Mouse (Mus musculus) MEL (cell line): ENCODE results near the gene Vsig1.

ENCODE experiments used
- CHD1 ChIP-seq: IDR thresholded peaks from 2 replicates; pipeline ENCODE4 v1.6.1; 2012; ENCODE audit warnings: low read depth, mild to moderate bottlenecking, inconsistent platforms, low read length, improper control_type of control experiment
- NRF1 ChIP-seq: IDR thresholded peaks from 2 replicates; pipeline ENCODE4 v1.6.1; 2014; ENCODE audit warnings: low read depth, mild to moderate bottlenecking, inconsistent platforms, low read length, improper control_type of control experiment, moderate library complexity; ENCODE audit not compliant: poor library complexity, insufficient read depth, severe bottlenecking
- POLR2A ChIP-seq, 2 experiments: IDR thresholded peaks; 2 replicates each; pipeline ENCODE4 v1.6.1; 2011 to 2012; ENCODE audit warnings: low read length in 2 of 2, mild to moderate bottlenecking in 2 of 2, control low read depth in 1 of 2, improper control_type of control experiment in 1 of 2, low read depth in 1 of 2, moderate library complexity in 1 of 2; ENCODE audit not compliant: control insufficient read depth in 1 of 2, insufficient read depth in 1 of 2, poor library complexity in 1 of 2
- USF1 ChIP-seq: IDR thresholded peaks from 2 replicates; pipeline ENCODE4 v1.6.1; 2014; ENCODE audit warnings: low read depth, mild to moderate bottlenecking, inconsistent platforms, low read length, improper control_type of control experiment, moderate library complexity
- ZMIZ1 ChIP-seq: IDR thresholded peaks from 2 replicates; pipeline ENCODE4 v1.6.1; 2012; ENCODE audit warnings: low read depth, mild to moderate bottlenecking, inconsistent platforms, low read length, improper control_type of control experiment, moderate library complexity

DNA sequence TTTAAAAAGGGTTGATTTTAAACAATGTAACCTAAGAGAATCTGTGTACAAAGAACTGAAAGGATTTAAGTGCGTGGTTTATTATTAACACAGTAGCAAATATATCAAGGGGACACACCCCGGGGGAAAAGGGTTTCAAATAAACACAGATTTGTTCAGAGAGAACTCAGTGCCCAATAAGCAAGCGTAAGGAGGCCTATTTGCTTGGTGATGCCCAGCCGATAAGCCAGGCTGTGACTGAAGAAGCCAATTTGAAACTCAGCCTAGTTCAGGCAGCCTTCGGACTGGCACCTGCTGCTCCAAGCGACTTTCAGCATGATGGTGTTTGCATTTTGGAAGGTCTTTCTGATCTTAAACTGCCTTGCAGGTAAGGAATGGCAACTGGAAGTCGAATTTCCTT is at the start of gene Vsig1:
- TF ChIP-seq ZMIZ1 (no peak), POLR2A (IDR thresholded peaks at IDR 0.05; ENCODE audit: control insufficient read depth in 1 of 2, insufficient read depth in 1 of 2, low read depth in 1 of 2, low read length in 2 of 2, poor library complexity in 1 of 2) (no peak), USF1 (no peak), CHD1 (no peak), NRF1 (no peak)
